Mouse (Mus musculus): ENCODE data around the gene Gfpt2. TPM values are rescaled to one million over a fixed set of nuclear protein-coding genes. Genes with fewer than 3 reads are reported as not detected.

Gene Gfpt2
- polyA plus RNA-seq (2015; fragmentation: Nextera tagmentation; extraction: Ambion mirVana): 5.3 and 5.5 TPM in 2 replicates

- Histone ChIP-seq H3K9ac (peak within 1 kb of the TSS; percentile 82), H3K9me3 (no peaks in the 10 kb centered on the region), H3K27ac (no peak within 1 kb of the TSS), H3K4me3 (peak within 1 kb of the TSS; percentile 64), H3K4me2 (peak within 1 kb of the TSS; percentile 90), H3K4me1 (replicated peaks) (peaks cover 17% of the 10 kb centered on the region), H3K36me3 (no peaks in the 10 kb centered on the region), H3K27me3 (peaks cover 27% of the 10 kb centered on the region)
- peak; percentile 96 for ATAC-seq (ENCODE audit: low FRiP score)
- WGBS: under 1% methylated on average over 25 of the region's 25 CpGs
Observed at GRCm38 (mm10) chr11:49793619-49794341, at the start of gene Gfpt2. Gene Gfpt2, plus strand, starts transcription at chr11:49794178.

GRCm38 (mm10) chr11:49744981-49745380, 49.0 kb upstream of the Gfpt2 start:
- H3K9ac ChIP-seq: no peak overlapping the region
- no peak overlapping the region for H3K27ac ChIP-seq
- no peak overlapping the region for H3K4me2 ChIP-seq
- H3K9me3 ChIP-seq: peaks cover 6% of the 10 kb centered on the region
- no peak for ATAC-seq (ENCODE audit: low FRiP score)
- H3K27me3 ChIP-seq: 0 out of 2 replicates have a peak, but pooled peaks cover 3% of the 10 kb centered on the region
- H3K36me3 ChIP-seq: no peaks in the 10 kb centered on the region
- H3K4me3 ChIP-seq: no peak overlapping the region
- H3K4me1 ChIP-seq (replicated peaks): 0 out of 2 replicates have a peak, but pooled peaks cover 3% of the 10 kb centered on the region

GRCm38 (mm10) chr11:49745839-49746238, 48.1 kb upstream of the Gfpt2 start:
- H3K9me3 ChIP-seq: peaks cover 6% of the 10 kb centered on the region
- no peak overlapping the region for H3K27ac ChIP-seq
- H3K4me1 ChIP-seq (replicated peaks): 0 out of 2 replicates have a peak, but pooled peaks cover 3% of the 10 kb centered on the region
- 76% methylated on average over 3 of the region's 3 CpGs for WGBS
- no peak for ATAC-seq (ENCODE audit: low FRiP score)
- H3K4me2 ChIP-seq: no peak overlapping the region
- H3K36me3 ChIP-seq: no peaks in the 10 kb centered on the region
- no peak overlapping the region for H3K9ac ChIP-seq
- 0 out of 2 replicates have a peak, but pooled peaks cover 3% of the 10 kb centered on the region for H3K27me3 ChIP-seq
- no peak overlapping the region for H3K4me3 ChIP-seq

DNA sequence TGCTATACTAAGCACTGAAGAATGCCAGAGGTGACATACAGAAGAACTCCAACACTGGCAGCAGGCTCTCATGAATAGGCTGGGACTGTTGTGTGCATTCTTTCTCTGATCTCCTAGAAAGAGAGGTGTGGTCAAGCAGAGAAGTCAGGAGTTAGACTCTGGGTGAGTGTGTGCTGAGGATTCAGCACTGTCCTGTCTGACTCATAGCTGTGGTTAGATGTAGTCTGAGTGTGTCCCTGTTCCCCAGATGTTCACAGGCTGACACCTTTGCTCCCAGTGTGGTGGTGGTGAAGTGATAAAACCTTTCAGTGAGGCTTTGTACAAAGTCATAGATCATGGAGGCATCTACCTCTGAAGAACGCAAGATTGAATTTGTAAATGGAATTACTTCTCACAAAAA, 47.2 kb upstream of the Gfpt2 start:
- no peak overlapping the region for H3K4me2 ChIP-seq
- H3K36me3 ChIP-seq: no peaks in the 10 kb centered on the region
- no peak overlapping the region for H3K9ac ChIP-seq
- 0 out of 2 replicates have a peak, but pooled peaks cover 3% of the 10 kb centered on the region for H3K27me3 ChIP-seq
- WGBS: 97% methylated on average over 1 of the region's 1 CpGs
- 0 out of 2 replicates have a peak, but pooled peaks cover 3% of the 10 kb centered on the region for H3K4me1 ChIP-seq (replicated peaks)
- no peak for ATAC-seq (ENCODE audit: low FRiP score)
- H3K27ac ChIP-seq: no peak overlapping the region
- H3K4me3 ChIP-seq: no peak overlapping the region
- peaks cover 6% of the 10 kb centered on the region for H3K9me3 ChIP-seq

GRCm38 (mm10) chr11:49754958-49755665, 38.9 kb upstream of the Gfpt2 start:
- 54% methylated on average over 12 of the region's 12 CpGs for WGBS
- H3K9me3 ChIP-seq: no peaks in the 10 kb centered on the region

GRCm38 (mm10) chr11:49758096-49758495, 35.9 kb upstream of the Gfpt2 start:
- Histone ChIP-seq H3K4me3 (no peak overlapping the region), H3K9me3 (no peaks in the 10 kb centered on the region), H3K4me2 (no peak overlapping the region), H3K27ac (no peak overlapping the region), H3K27me3 (no peaks in the 10 kb centered on the region), H3K9ac (no peak overlapping the region), H3K4me1 (replicated peaks) (0 out of 2 replicates have a peak, but pooled peaks cover 6% of the 10 kb centered on the region), H3K36me3 (no peaks in the 10 kb centered on the region)
- 90% methylated on average over 3 of the region's 3 CpGs for WGBS
- no peak for ATAC-seq (ENCODE audit: low FRiP score)

More at GRCm38 (mm10) chr11:49754958-49755665, 38.9 kb upstream of the Gfpt2 start:
- ATAC-seq (ENCODE audit: low FRiP score): no peak
- H3K9ac ChIP-seq: no peak overlapping the region
- no peak overlapping the region for H3K4me2 ChIP-seq
- 0 out of 2 replicates have a peak, but pooled peaks cover 6% of the 10 kb centered on the region for H3K4me1 ChIP-seq (replicated peaks)
- H3K27ac ChIP-seq: no peak overlapping the region
- no peak overlapping the region for H3K4me3 ChIP-seq
- H3K36me3 ChIP-seq: no peaks in the 10 kb centered on the region
- no peaks in the 10 kb centered on the region for H3K27me3 ChIP-seq

DNA sequence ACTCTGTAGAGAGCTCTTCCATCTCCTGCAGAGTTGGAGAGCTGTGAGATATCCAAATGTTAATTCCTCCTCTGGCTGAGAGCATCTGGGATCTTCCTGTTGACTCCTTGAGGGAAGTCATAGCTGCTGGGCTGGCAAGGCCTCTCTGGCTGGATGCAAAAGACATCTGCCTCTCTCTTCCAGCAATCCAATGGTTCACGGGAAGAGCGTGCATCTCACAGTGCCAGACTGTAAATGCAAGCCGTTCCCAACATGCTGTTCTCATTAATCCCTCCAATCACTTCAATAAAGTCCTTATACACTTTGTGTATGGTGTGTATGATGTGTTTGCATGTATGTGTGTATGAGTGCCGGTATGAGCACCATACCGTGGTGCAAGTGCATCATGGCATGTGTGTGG, 32.8 kb upstream of the Gfpt2 start:
- no peak for ATAC-seq (ENCODE audit: low FRiP score)
- Histone ChIP-seq H3K9ac (no peak overlapping the region), H3K4me2 (no peak overlapping the region), H3K27ac (no peak overlapping the region), H3K9me3 (no peaks in the 10 kb centered on the region), H3K27me3 (no peaks in the 10 kb centered on the region), H3K4me3 (no peak overlapping the region), H3K36me3 (no peaks in the 10 kb centered on the region), H3K4me1 (replicated peaks) (peaks cover 13% of the 10 kb centered on the region)
- WGBS: 94% methylated on average over 5 of the region's 5 CpGs

GRCm38 (mm10) chr11:49763555-49763954, 30.4 kb upstream of the Gfpt2 start:
- no peak for ATAC-seq (ENCODE audit: low FRiP score)

DNA sequence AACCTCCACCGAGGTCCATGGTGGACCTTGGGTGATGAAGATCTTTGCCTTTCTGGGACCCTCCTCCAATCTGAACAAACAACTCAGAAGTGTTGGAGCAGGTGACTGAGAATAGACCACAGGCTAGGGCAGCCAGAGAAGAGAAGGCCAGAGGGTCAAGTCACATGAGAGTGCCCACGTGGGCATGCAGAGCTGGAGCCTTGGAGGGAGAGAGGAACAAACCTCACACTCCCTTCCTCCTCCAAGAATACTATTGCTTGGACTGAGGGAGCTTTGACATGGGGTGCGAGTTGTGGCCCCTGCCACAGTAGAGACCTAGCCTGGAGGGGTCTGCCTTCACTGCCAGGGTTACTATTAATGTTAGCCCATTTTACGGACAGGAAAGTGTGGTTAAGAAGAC, 30.0 kb upstream of the Gfpt2 start:
- 58% methylated on average over 4 of the region's 4 CpGs for WGBS
- Histone ChIP-seq H3K4me1 (replicated peaks) (peaks cover 13% of the 10 kb centered on the region), H3K27ac (no peak overlapping the region), H3K4me3 (no peak overlapping the region), H3K4me2 (no peak overlapping the region), H3K9me3 (no peaks in the 10 kb centered on the region), H3K27me3 (no peaks in the 10 kb centered on the region), H3K9ac (no peak overlapping the region), H3K36me3 (no peaks in the 10 kb centered on the region)
- ATAC-seq (ENCODE audit: low FRiP score): no peak

More at GRCm38 (mm10) chr11:49763555-49763954, 30.4 kb upstream of the Gfpt2 start:
- Histone ChIP-seq H3K4me3 (no peak overlapping the region), H3K4me1 (replicated peaks) (peaks cover 13% of the 10 kb centered on the region), H3K9ac (no peak overlapping the region), H3K27me3 (no peaks in the 10 kb centered on the region), H3K4me2 (no peak overlapping the region), H3K9me3 (no peaks in the 10 kb centered on the region), H3K27ac (no peak overlapping the region), H3K36me3 (no peaks in the 10 kb centered on the region)

GRCm38 (mm10) chr11:49764639-49765299, 29.2 kb upstream of the Gfpt2 start:
- no peak overlapping the region for H3K27ac ChIP-seq
- H3K27me3 ChIP-seq: no peaks in the 10 kb centered on the region
- H3K36me3 ChIP-seq: no peaks in the 10 kb centered on the region
- H3K9ac ChIP-seq: no peak overlapping the region
- H3K4me2 ChIP-seq: no peak overlapping the region
- ATAC-seq (ENCODE audit: low FRiP score): no peak
- no peak overlapping the region for H3K4me3 ChIP-seq
- H3K9me3 ChIP-seq: no peaks in the 10 kb centered on the region
- WGBS: 26% methylated on average over 7 of the region's 8 CpGs
- peaks cover 13% of the 10 kb centered on the region for H3K4me1 ChIP-seq (replicated peaks)

DNA sequence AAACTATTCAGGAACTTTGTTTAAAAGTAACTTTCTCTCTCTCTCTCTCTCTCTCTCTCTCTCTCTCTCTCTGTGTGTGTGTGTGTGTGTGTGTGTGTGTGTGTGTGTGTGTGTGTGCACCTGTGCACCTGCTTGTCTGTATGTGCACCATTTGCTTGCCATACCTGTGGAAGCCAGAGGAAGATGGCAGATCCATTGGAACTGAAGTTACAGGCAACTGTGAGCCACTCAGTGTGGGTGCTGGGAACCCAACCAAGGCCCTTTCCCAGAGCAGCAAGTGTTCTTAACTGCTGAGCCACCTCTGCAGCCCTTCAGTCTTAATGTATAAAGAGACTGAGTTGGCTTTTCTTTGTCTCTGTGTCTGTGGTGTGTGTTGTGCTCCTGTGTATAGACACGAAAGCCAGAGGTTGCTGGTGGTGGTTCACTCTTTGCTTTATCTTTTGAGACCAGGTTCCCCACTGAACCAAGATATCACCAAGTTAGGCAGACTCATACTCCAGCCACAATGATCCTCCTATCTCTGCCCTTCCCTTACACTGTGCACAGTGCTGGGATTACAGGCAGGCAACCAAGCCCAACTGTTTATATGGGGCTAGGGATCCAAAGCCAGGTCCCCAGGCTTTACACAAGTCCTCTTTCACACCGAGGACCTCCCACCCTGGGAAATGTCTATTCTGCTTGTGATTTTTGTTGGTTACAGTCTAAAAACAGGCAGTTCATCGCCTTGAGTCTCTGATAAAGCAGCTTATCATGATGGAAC, 28.4 kb upstream of the Gfpt2 start:
- H3K4me2 ChIP-seq: no peak overlapping the region
- no peaks in the 10 kb centered on the region for H3K27me3 ChIP-seq
- no peak overlapping the region for H3K9ac ChIP-seq
- 90% methylated on average over 3 of the region's 3 CpGs for WGBS
- peaks cover 13% of the 10 kb centered on the region for H3K4me1 ChIP-seq (replicated peaks)
- H3K36me3 ChIP-seq: no peaks in the 10 kb centered on the region
- ATAC-seq (ENCODE audit: low FRiP score): no peak
- H3K27ac ChIP-seq: no peak overlapping the region
- H3K9me3 ChIP-seq: no peaks in the 10 kb centered on the region
- no peak overlapping the region for H3K4me3 ChIP-seq

GRCm38 (mm10) chr11:49766137-49766411, 27.9 kb upstream of the Gfpt2 start:
- Histone ChIP-seq H3K27me3 (no peaks in the 10 kb centered on the region), H3K4me1 (replicated peaks) (peaks cover 13% of the 10 kb centered on the region), H3K4me3 (no peak overlapping the region), H3K4me2 (no peak overlapping the region), H3K9ac (no peak overlapping the region), H3K36me3 (no peaks in the 10 kb centered on the region), H3K9me3 (no peaks in the 10 kb centered on the region), H3K27ac (no peak overlapping the region)
- WGBS: 85% methylated on average over 2 of the region's 2 CpGs
- no peak for ATAC-seq (ENCODE audit: low FRiP score)
